ENCODE assay signal across 14 mouse cellular contexts in genomic region chr7:69585131-69585530, GRCm38 (mm10).
"Had no signal": no experiment of that assay in that cellular context is flagged by ENCODE, and none has a peak within 500 bp of the region (broad histone marks: within the 10 kb centered on the region; RNA-seq: fewer than 3 reads in every experiment).

No protein-coding gene starts in this region.

- H3K36me3 ChIP-seq: limb, embryonic 13.5 days; midbrain, embryonic 10.5 days; neural tube, embryonic 15.5 days had no signal

- DNase-seq: layer of hippocampus, adult 9-11 months; layer of hippocampus, postnatal 36 days; lung, adult 18-20 months; lung, postnatal 4 days; right cerebral cortex, postnatal 4 days; spleen, adult 18-20 months; thymus, adult 2 months; thymus, postnatal 36 days had no signal

- H3K9ac ChIP-seq: limb, embryonic 13.5 days; liver, embryonic 14.5 days; neural tube, embryonic 15.5 days had no signal

- ATAC-seq: lung, postnatal 0 days had no signal

- H3K4me2 ChIP-seq: limb, embryonic 13.5 days; neural tube, embryonic 15.5 days had no signal

- H3K4me1 ChIP-seq: neural tube, embryonic 15.5 days had no signal

- H3K4me3 ChIP-seq: limb, embryonic 13.5 days; midbrain, embryonic 10.5 days; myocyte; neural tube, embryonic 15.5 days had no signal

- H3K27ac ChIP-seq: limb, embryonic 13.5 days; liver, embryonic 14.5 days; midbrain, embryonic 10.5 days; neural tube, embryonic 15.5 days had no signal

- H3K9me3 ChIP-seq: limb, embryonic 13.5 days; midbrain, embryonic 10.5 days; neural tube, embryonic 15.5 days had no signal
